Mouse (Mus musculus): ENCODE results near the gene Hist1h4h. TPM values are rescaled to one million over a fixed set of nuclear protein-coding genes. Genes with fewer than 3 reads are reported as not detected.

Hist1h4h gene
- polyA plus RNA-seq, 1 experiment from 2014 or later = 31.5 TPM

DNA sequence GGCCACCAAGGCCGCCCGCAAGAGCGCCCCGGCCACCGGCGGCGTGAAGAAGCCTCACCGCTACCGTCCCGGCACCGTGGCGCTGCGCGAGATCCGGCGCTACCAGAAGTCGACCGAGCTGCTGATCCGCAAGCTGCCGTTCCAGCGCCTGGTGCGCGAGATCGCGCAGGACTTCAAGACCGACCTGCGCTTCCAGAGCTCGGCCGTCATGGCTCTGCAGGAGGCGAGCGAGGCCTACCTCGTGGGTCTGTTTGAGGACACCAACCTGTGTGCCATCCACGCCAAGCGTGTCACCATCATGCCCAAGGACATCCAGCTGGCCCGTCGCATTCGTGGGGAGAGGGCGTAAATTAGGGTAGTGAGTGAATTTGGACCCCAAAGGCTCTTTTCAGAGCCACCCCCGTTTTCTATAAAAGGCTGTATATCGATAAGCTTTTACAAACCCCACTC is 45.0 kb downstream of the Hist1h4h start:
- DNase-seq (ENCODE audit: low spot score) = peak; percentile 35

DNA sequence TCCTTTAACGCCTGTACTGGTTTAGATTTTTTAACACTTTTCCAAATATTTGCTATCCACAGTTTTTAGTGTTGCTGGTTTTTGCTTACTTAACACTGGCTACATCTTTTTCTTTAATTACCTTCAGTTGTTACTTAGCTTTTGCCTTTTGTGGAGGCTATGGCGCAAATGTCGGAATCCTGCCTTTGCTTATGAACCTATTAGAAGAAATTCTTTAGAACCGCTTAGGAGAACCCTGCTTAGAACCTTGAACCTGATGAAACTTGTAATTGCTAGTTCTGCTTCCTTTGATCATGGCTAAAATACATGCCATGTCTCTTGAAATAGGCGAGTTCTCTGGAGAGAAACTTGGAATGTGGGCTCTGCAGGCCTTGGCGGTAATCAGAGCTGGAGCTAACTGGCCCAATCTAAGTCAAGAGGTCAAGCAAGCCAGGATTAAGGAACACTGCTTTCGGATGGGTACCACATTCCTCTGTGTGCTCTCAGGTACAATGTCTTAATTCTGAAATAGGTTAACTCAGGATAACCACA is 45.6 kb downstream of the Hist1h4h start:
- peak; percentile 24 for DNase-seq (ENCODE audit: low spot score)

GRCm38 (mm10) chr13:23576906-23577639 is 46.2 kb downstream of the Hist1h4h start:
- DNase-seq (ENCODE audit: low spot score) = no peak

DNA sequence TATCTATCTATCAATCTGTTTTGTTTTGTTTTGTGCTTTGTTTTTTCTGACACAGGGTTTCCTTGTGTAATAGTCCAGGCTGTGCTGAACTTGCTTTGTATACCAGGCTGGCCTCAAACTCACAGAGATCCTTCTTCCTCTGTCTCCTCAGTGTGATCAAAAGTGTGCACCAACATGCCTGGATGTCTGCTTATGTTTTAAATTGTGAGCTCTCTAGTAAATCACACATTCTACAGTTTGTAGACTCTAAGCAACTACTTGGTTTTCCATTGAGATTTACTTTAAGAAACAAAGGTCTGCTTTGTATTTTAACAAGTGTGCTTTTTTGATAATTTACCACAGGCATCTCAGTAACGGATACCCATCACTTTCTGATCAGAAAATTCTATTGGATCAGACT is 47.0 kb downstream of the Hist1h4h start:
- DNase-seq (ENCODE audit: low spot score) = no peak

Small RNA genes within 50 kb of the gene (microRNA-seq; reads per million reads assigned to microRNA genes)
- not detected for gene Gm44297 (ENCODE audit: borderline number of aligned reads)
- not detected for gene Gm44359 (ENCODE audit: borderline number of aligned reads)
- gene Gm44394 (ENCODE audit: borderline number of aligned reads) = not detected
- gene n-TStga1 (ENCODE audit: borderline number of aligned reads) = 1.2 reads per million

Other genes starting within 250 kb of the Hist1h4h start
- 33.0 and 34.5 TPM in 2 replicates for gene Zfp322a, start 161.8 kb upstream of the Hist1h4h start, polyA plus RNA-seq (2015; fragmentation: Nextera tagmentation; extraction: Ambion mirVana)
- gene Abt1, start 107.2 kb upstream of the Hist1h4h start, polyA plus RNA-seq (2015; fragmentation: Nextera tagmentation; extraction: Ambion mirVana) = 13.8 and 15.1 TPM in 2 replicates
- 0.17 and 0.27 TPM in 2 replicates for gene Btn1a1, start 65.1 kb upstream of the Hist1h4h start, polyA plus RNA-seq (2015; fragmentation: Nextera tagmentation; extraction: Ambion mirVana)
- 0.65 and 0.85 TPM in 2 replicates for gene Btn2a2, start 42.2 kb upstream of the Hist1h4h start, polyA plus RNA-seq (2015; fragmentation: Nextera tagmentation; extraction: Ambion mirVana)
- 32.3 and 49.5 TPM in 2 replicates for gene Hist1h2af, start 2.9 kb downstream of the Hist1h4h start, polyA plus RNA-seq (2015; fragmentation: Nextera tagmentation; extraction: Ambion mirVana)
- 27.6 and 43.7 TPM in 2 replicates for gene Hist1h3g, start 4.4 kb downstream of the Hist1h4h start, polyA plus RNA-seq (2015; fragmentation: Nextera tagmentation; extraction: Ambion mirVana)
- 1.6 and 1.9 TPM in 2 replicates for gene Hist1h2bh, start 12.3 kb downstream of the Hist1h4h start, polyA plus RNA-seq (2015; fragmentation: Nextera tagmentation; extraction: Ambion mirVana)
- 4.8 and 9.0 TPM in 2 replicates for gene Hist1h3f, start 13.0 kb downstream of the Hist1h4h start, polyA plus RNA-seq (2015; fragmentation: Nextera tagmentation; extraction: Ambion mirVana)
- 8.9 and 17.7 TPM in 2 replicates for gene Hist1h4f, start 20.6 kb downstream of the Hist1h4h start, polyA plus RNA-seq (2015; fragmentation: Nextera tagmentation; extraction: Ambion mirVana)
- gene Hist1h1d, start 22.2 kb downstream of the Hist1h4h start, polyA plus RNA-seq (2015; fragmentation: Nextera tagmentation; extraction: Ambion mirVana) = 1.1 and 1.3 TPM in 2 replicates
- 16.5 and 20.8 TPM in 2 replicates for gene Hist1h3e, start 31.3 kb downstream of the Hist1h4h start, polyA plus RNA-seq (2015; fragmentation: Nextera tagmentation; extraction: Ambion mirVana)
- 198 and 214 TPM in 2 replicates for gene Hist1h2ae, start 40.2 kb downstream of the Hist1h4h start, polyA plus RNA-seq (2015; fragmentation: Nextera tagmentation; extraction: Ambion mirVana)
- gene Hist1h2bg, start 40.3 kb downstream of the Hist1h4h start, polyA plus RNA-seq (2015; fragmentation: Nextera tagmentation; extraction: Ambion mirVana) = 32.3 and 46.0 TPM in 2 replicates
- gene Hist1h2bf, start 43.1 kb downstream of the Hist1h4h start, polyA plus RNA-seq (2015; fragmentation: Nextera tagmentation; extraction: Ambion mirVana) = 22.7 and 39.0 TPM in 2 replicates
- 7.2 and 11.3 TPM in 2 replicates for gene Hist1h2ad, start 43.3 kb downstream of the Hist1h4h start, polyA plus RNA-seq (2015; fragmentation: Nextera tagmentation; extraction: Ambion mirVana)
- 9.4 and 13.3 TPM in 2 replicates for gene Hist1h3d, start 44.7 kb downstream of the Hist1h4h start, polyA plus RNA-seq (2015; fragmentation: Nextera tagmentation; extraction: Ambion mirVana)
- 273 and 292 TPM in 2 replicates for gene Hist1h4d, start 50.5 kb downstream of the Hist1h4h start, polyA plus RNA-seq (2015; fragmentation: Nextera tagmentation; extraction: Ambion mirVana)
- gene Hist1h2be, start 90.1 kb downstream of the Hist1h4h start, polyA plus RNA-seq (2015; fragmentation: Nextera tagmentation; extraction: Ambion mirVana) = 1.5 and 2.5 TPM in 2 replicates
- gene Hist1h1e, start 91.5 kb downstream of the Hist1h4h start, polyA plus RNA-seq (2015; fragmentation: Nextera tagmentation; extraction: Ambion mirVana) = 33.4 and 35.1 TPM in 2 replicates
- gene Hist1h2ac, start 152.9 kb downstream of the Hist1h4h start, polyA plus RNA-seq (2015; fragmentation: Nextera tagmentation; extraction: Ambion mirVana) = 1.6 and 2.0 TPM in 2 replicates
- 61.5 and 62.8 TPM in 2 replicates for gene Hist1h2bc, start 153.1 kb downstream of the Hist1h4h start, polyA plus RNA-seq (2015; fragmentation: Nextera tagmentation; extraction: Ambion mirVana)
- gene Hist1h1t, start 164.8 kb downstream of the Hist1h4h start, polyA plus RNA-seq (2015; fragmentation: Nextera tagmentation; extraction: Ambion mirVana) = not detected in 2 replicates
- gene Hist1h4c, start 167.4 kb downstream of the Hist1h4h start, polyA plus RNA-seq (2015; fragmentation: Nextera tagmentation; extraction: Ambion mirVana) = 22.4 and 29.5 TPM in 2 replicates
- 9.4 and 9.7 TPM in 2 replicates for gene Hfe, start 179.8 kb downstream of the Hist1h4h start, polyA plus RNA-seq (2015; fragmentation: Nextera tagmentation; extraction: Ambion mirVana)
- 37.5 and 44.7 TPM in 2 replicates for gene Hist1h1c, start 207.8 kb downstream of the Hist1h4h start, polyA plus RNA-seq (2015; fragmentation: Nextera tagmentation; extraction: Ambion mirVana)
- gene Hist1h3c, start 214.6 kb downstream of the Hist1h4h start, polyA plus RNA-seq (2015; fragmentation: Nextera tagmentation; extraction: Ambion mirVana) = 32.0 and 33.1 TPM in 2 replicates
- gene Hist1h2bb, start 215.7 kb downstream of the Hist1h4h start, polyA plus RNA-seq (2015; fragmentation: Nextera tagmentation; extraction: Ambion mirVana) = 10.8 and 12.6 TPM in 2 replicates
- gene Hist1h2ab, start 220.1 kb downstream of the Hist1h4h start, polyA plus RNA-seq (2015; fragmentation: Nextera tagmentation; extraction: Ambion mirVana) = 144 and 155 TPM in 2 replicates
- 45.8 and 78.0 TPM in 2 replicates for gene Hist1h3b, start 221.2 kb downstream of the Hist1h4h start, polyA plus RNA-seq (2015; fragmentation: Nextera tagmentation; extraction: Ambion mirVana)
- 15.5 and 15.6 TPM in 2 replicates for gene Hist1h4b, start 226.0 kb downstream of the Hist1h4h start, polyA plus RNA-seq (2015; fragmentation: Nextera tagmentation; extraction: Ambion mirVana)
- gene Hist1h4a, start 230.2 kb downstream of the Hist1h4h start, polyA plus RNA-seq (2015; fragmentation: Nextera tagmentation; extraction: Ambion mirVana) = 1.4 and 3.5 TPM in 2 replicates
- gene Hist1h3a, start 231.3 kb downstream of the Hist1h4h start, polyA plus RNA-seq (2015; fragmentation: Nextera tagmentation; extraction: Ambion mirVana) = 42.0 and 56.6 TPM in 2 replicates
- gene Hist1h1a, start 232.6 kb downstream of the Hist1h4h start, polyA plus RNA-seq (2015; fragmentation: Nextera tagmentation; extraction: Ambion mirVana) = 15.8 and 27.4 TPM in 2 replicates
- not detected in 2 replicates for gene Trim38, start 238.9 kb downstream of the Hist1h4h start, polyA plus RNA-seq (2015; fragmentation: Nextera tagmentation; extraction: Ambion mirVana)